Mouse (Mus musculus) Patski (cell line): ENCODE results near the gene Rfc2. TPM values are rescaled to one million over a fixed set of nuclear protein-coding genes. Genes with fewer than 3 reads are reported as not detected.

ENCODE experiments used
- ATAC-seq: fragments of 100-300 bp; one replicate; pipeline ENCODE4 v1.8.0; 2021
- CTCF ChIA-PET: fragments of 350-600 bp; sonication (Branson Sonifier 250); formaldehyde crosslinking; loops from one replicate; lab custom pipeline; 2022; ENCODE audit warnings: inconsistent platforms; lab: Charles Lee
- POLR2A ChIA-PET: fragments of 350-600 bp; sonication (Branson Sonifier 250); formaldehyde crosslinking; loops from one replicate; lab custom pipeline; 2022; ENCODE audit warnings: antibody characterized with exemption, inconsistent platforms; lab: Charles Lee
- DNase-seq: peaks from one replicate; pipeline ENCODE4 v3.0.0-alpha.2; 2011; ENCODE audit warnings: low read depth, low spot score
- H3K27me3 ChIP-seq: fragments of 371-371 bp; one replicate; pipeline ENCODE4 v1.5.1; 2021
- CTCF ChIP-seq: fragments of 100-300 bp; IDR thresholded peaks from one replicate; pipeline ENCODE4 v1.5.1; 2021
- in situ Hi-C: fragments of 300-500 bp; cut with MboI; formaldehyde crosslinking; loops from 3 replicates; pipeline ENCODE4 v1.11.1; 2018; ENCODE audit warnings: low pct_unique_long_range_greater_than_20kb, mixed read lengths
- polyA plus RNA-seq: library from polyadenylated mRNA; unstranded; gene quantifications from one replicate; pipeline ENCODE4 v1.2.3, GENCODE M21; 2021

Gene Rfc2
- polyA plus RNA-seq, 1 experiment from 2014 or later = 94.4 TPM

DNA sequence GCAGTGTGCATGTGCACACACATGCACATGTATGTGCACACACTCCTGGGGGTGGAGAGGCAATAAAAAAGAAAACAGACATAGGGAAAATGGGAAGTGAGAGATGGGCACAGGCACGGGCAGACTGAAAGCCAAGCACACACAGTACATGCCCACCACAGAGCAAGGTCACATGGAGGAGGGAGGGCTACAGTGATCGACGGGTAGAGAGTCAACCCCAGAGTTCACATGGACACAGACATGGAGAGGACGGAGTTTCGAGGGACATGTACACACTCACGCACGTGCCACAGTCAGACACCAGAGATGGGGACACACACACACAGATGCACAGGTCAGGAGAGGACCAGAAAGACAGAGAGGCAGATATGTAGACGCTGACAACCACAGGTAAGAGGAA lies 34.2 kb downstream of the Rfc2 start:
- ChIA-PET CTCF (interaction anchor here (1.4 kb wide), 1 partner anchor 121 kb away, joined by 3 read pairs; no protein-coding TSS in a partner anchor), POLR2A (interaction anchor here (1.1 kb wide), 1 partner anchor 86 kb away, joined by 3 read pairs; no protein-coding TSS in a partner anchor)
- in situ Hi-C loops = no loop called here
- ATAC-seq (no peak), DNase-seq (no peak)
- TF ChIP-seq CTCF = no peak
- no peaks in the 10 kb centered on the region for H3K27me3 ChIP-seq

DNA sequence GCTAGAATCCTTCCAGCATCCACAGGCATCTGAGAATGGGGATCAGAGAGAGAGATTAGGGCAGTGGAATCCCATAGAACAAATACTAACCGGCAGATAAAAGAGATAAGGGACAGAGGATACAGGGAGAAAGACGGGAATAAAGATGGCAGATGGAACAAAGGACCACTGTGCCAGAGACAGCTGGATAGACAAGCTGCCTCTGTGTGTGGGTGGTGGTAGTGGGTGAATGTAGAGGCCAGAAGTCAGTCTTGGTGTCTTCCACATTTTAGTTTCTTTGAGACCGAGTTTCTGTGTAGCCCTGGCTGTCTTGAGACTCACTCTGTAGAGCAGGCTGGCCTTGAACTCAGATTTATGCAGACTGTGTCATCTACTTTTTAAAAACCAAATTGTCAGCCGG lies 34.6 kb downstream of the Rfc2 start:
- no peak for TF ChIP-seq CTCF
- CTCF ChIA-PET = no interaction called here
- H3K27me3 ChIP-seq = no peaks in the 10 kb centered on the region
- POLR2A ChIA-PET = interaction anchor here (1.1 kb wide), 1 partner anchor 85 kb away, joined by 3 read pairs; no protein-coding TSS in a partner anchor
- in situ Hi-C loops = no loop called here
- no peak for DNase-seq
- no peak for ATAC-seq

- POLR2A ChIA-PET = interaction anchor here (0.5 to 1.2 kb wide), 3 partner anchors 13 to 108 kb away, joined by 3 read pairs; no protein-coding TSS in a partner anchor
- TF ChIP-seq CTCF = peak; percentile 89
- CTCF ChIA-PET = interaction anchor here (0.6 to 4.1 kb wide), 13 partner anchors 9 to 121 kb away, joined by 3 to 30 read pairs (median 5); no protein-coding TSS in a partner anchor
- H3K27me3 ChIP-seq = no peaks in the 10 kb centered on the region
- in situ Hi-C loops = no loop called here
- DNase-seq (no peak), ATAC-seq (no peak)
Measured at GRCm38 (mm10) chr5:134617071-134617470, 35.9 kb downstream of the Rfc2 start.

DNA sequence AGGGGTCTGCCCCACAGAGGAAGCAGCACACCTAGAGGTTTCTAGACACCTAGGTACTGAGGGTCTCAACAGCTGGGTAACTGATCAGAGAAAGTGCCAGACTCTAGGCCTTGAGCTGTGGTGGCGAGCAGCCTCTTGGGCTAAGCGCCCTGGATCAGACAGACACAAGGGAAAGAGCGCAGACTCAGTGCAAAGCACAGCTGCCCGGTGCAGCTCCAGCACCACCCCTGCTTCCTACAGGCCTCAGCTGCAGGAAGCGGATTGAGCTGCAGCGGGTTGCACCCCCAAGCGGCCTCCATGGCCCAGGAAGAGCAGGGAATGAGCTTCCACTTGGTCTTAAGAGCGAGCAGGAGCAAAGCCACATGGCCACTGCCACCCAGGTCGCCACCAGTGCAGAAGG lies 39.3 kb downstream of the Rfc2 start:
- in situ Hi-C loops = no loop called here
- TF ChIP-seq CTCF = no peak
- no peak for ATAC-seq
- no peaks in the 10 kb centered on the region for H3K27me3 ChIP-seq
- CTCF ChIA-PET = interaction anchor here (0.9 to 4.1 kb wide), 7 partner anchors 9 to 127 kb away, joined by 3 to 30 read pairs (median 4); no protein-coding TSS in a partner anchor
- POLR2A ChIA-PET = interaction anchor here (0.7 to 1.1 kb wide), 2 partner anchors 11 to 14 kb away, joined by 3 read pairs; no protein-coding TSS in a partner anchor
- no peak for DNase-seq

- no peak for TF ChIP-seq CTCF
- no peaks in the 10 kb centered on the region for H3K27me3 ChIP-seq
- in situ Hi-C loops = no loop called here
- CTCF ChIA-PET = interaction anchor here (0.9 to 1.7 kb wide), 4 partner anchors 9 to 128 kb away, joined by 3 to 5 read pairs (median 4); no protein-coding TSS in a partner anchor
- DNase-seq = no peak
- POLR2A ChIA-PET = interaction anchor here (0.7 to 1.1 kb wide), 2 partner anchors 10 to 15 kb away, joined by 3 read pairs; no protein-coding TSS in a partner anchor
- no peak for ATAC-seq
Measured at GRCm38 (mm10) chr5:134621099-134621640, 40.0 kb downstream of the Rfc2 start.

DNA sequence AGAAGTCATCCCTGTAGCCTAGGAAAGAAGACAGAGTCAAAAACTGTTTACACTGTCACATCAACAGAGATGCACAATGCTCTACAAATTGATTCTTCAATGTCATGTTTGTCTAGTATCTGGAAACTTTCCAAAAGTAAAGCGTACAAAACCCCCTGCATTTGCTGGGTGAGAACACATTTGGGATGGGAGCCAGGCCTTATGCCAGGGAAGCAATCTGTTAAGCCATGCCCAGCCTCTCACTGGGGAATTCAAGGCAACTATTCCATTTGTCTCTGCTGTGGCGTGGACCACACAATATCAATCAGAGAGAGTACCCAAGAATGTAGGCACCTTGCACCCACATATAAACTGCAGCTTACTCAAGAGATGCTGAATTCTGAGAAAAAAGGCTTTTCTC lies 40.9 kb downstream of the Rfc2 start:
- ChIA-PET POLR2A (no interaction called here), CTCF (interaction anchor here (1.3 kb wide), 1 partner anchor 67 kb away, joined by 3 read pairs; the partner anchor contains the start of gene Limk1)
- no peak for TF ChIP-seq CTCF
- ATAC-seq (no peak), DNase-seq (no peak)
- H3K27me3 ChIP-seq = no peaks in the 10 kb centered on the region
- in situ Hi-C loops = no loop called here

- TF ChIP-seq CTCF = no peak
- DNase-seq = no peak
- ATAC-seq = peak; percentile 52
- in situ Hi-C loops = no loop called here
- no peaks in the 10 kb centered on the region for H3K27me3 ChIP-seq
- POLR2A ChIA-PET = no interaction called here
- CTCF ChIA-PET = interaction anchor here (1.6 kb wide), 1 partner anchor 9 kb away, joined by 5 read pairs; no protein-coding TSS in a partner anchor
Measured at GRCm38 (mm10) chr5:134629508-134629907, 48.3 kb downstream of the Rfc2 start.

- DNase-seq (no peak), ATAC-seq (no peak)
- ChIA-PET POLR2A (interaction anchor here (0.6 kb wide), 2 partner anchors 10 to 89 kb away, joined by 3 read pairs; no protein-coding TSS in a partner anchor), CTCF (interaction anchor here (1.0 kb wide), 2 partner anchors 12 to 24 kb away, joined by 3 to 4 read pairs; no protein-coding TSS in a partner anchor)
- in situ Hi-C loops = no loop called here
- no peak for TF ChIP-seq CTCF
- H3K27me3 ChIP-seq = no peaks in the 10 kb centered on the region
Measured at GRCm38 (mm10) chr5:134630835-134631234, 49.7 kb downstream of the Rfc2 start.

DNA sequence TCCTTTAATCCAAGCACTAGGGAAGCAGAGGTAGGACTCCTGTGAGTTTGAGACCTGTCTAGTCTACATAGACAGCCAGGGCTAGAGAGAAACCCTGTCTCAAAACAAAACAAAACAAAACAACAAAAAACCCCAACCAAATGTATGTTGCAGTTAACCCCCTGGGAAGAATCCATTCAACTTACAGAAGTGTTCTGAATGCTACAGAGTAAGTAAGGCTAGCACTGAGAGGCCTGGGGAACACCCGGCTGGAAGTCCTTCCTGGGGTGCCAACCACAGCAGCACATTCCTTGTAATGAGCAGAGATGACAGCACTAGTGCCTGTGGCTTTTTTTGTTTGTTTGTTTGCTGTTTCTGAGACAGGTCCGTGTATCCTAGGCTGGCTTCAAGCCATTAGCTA lies 51.7 kb downstream of the Rfc2 start:
- POLR2A ChIA-PET = no interaction called here
- no peak for TF ChIP-seq CTCF
- DNase-seq = no peak
- ATAC-seq = peak; percentile 25
- CTCF ChIA-PET = interaction anchor here (1.3 kb wide), 1 partner anchor 10 kb away, joined by 4 read pairs; no protein-coding TSS in a partner anchor
- in situ Hi-C loops = no loop called here
- no peaks in the 10 kb centered on the region for H3K27me3 ChIP-seq

DNA sequence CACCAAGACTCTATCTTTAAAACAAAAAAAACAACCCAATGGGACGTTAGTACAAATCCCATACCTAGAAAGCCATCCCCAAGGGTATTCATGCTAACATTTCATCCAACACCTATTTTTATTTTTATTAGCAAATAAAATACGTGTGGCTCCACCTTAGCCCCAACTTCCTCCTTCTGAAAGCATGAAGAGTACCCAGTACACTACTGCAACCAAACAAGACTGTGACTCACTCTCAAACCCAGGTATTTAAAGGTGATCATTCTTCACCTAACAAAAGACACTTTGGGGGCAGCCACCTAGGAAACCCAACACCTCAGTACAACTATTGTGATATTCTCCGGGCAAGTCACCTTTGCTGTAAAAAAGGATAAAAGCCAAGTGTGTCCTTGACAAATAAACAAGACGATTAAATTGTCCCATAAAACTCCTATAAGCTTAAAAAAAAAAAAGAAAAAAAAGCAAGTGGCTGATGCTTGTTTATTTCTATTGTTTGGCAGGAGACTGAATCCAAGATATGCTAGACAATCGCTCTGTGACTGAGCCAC lies 56.7 kb downstream of the Rfc2 start:
- no peak for DNase-seq
- ATAC-seq = no peak
- no peak for TF ChIP-seq CTCF
- CTCF ChIA-PET = no interaction called here
- POLR2A ChIA-PET = no interaction called here
- in situ Hi-C loops = no loop called here
- no peaks in the 10 kb centered on the region for H3K27me3 ChIP-seq
